Comparison of ENCODE assay signal across 8 mouse cellular contexts in genomic region chr10:110733343-110733742, GRCm38 (mm10). TPM values are rescaled to one million over a fixed set of nuclear protein-coding genes. Genes with fewer than 3 reads are reported as not detected.
DNase-seq lines count a peak whose midpoint lies in the region; ATAC-seq and TF ChIP-seq lines count a peak whose summit lies in the region.

No protein-coding gene starts in this region.

- no peak overlapping the region for H3K27ac ChIP-seq in heart, embryonic 10.5 days
- no peak overlapping the region for H3K27ac ChIP-seq in hindbrain, embryonic 14.5 days

- no peaks in the 10 kb centered on the region for H3K4me1 ChIP-seq in heart, embryonic 10.5 days
- no peaks in the 10 kb centered on the region for H3K4me1 ChIP-seq in hindbrain, embryonic 14.5 days (replicated peaks; ENCODE audit: control insufficient read depth, insufficient read depth, low read length)

- H3K9ac ChIP-seq in hindbrain, embryonic 14.5 days, result no peak overlapping the region

- H3K36me3 ChIP-seq in heart, embryonic 10.5 days, result no peaks in the 10 kb centered on the region
- no peaks in the 10 kb centered on the region for H3K36me3 ChIP-seq in hindbrain, embryonic 14.5 days (replicated peaks; ENCODE audit: control insufficient read depth, insufficient read depth)

- H3K27me3 ChIP-seq in heart, embryonic 10.5 days (ENCODE audit: insufficient read depth, poor library complexity, severe bottlenecking), result no peaks in the 10 kb centered on the region
- no peaks in the 10 kb centered on the region for H3K27me3 ChIP-seq in hindbrain, embryonic 14.5 days (ENCODE audit: control insufficient read depth, insufficient read depth, low read length)

- H3K4me3 ChIP-seq in heart, embryonic 10.5 days, result no peak overlapping the region
- H3K4me3 ChIP-seq in hindbrain, embryonic 14.5 days (replicated peaks; ENCODE audit: low read length), result no peak overlapping the region

- H3K4me2 ChIP-seq in hindbrain, embryonic 14.5 days (replicated peaks), result no peak overlapping the region

- no peak for TF ChIP-seq POLR2A in brain, embryonic 14.5 days (IDR thresholded peaks at IDR 0.05; ENCODE audit: borderline replicate concordance, extremely low read depth, insufficient read depth, insufficient read length, poor library complexity, severe bottlenecking)

- peak; percentile 67 for ATAC-seq in erythroid progenitor cell, adult 5-6 weeks (replicated peaks; ENCODE audit: low FRiP score, poor library complexity, severe bottlenecking)
- ATAC-seq in hindbrain, embryonic 14.5 days (ENCODE audit: low FRiP score), result no peak

- peak; percentile 53 to 77 for DNase-seq in heart, adult 18-20 months
- no peak for DNase-seq in heart, embryonic 10.5 days (ENCODE audit: low spot score)
- DNase-seq in brain, embryonic 14.5 days (ENCODE audit: low read depth), result peak; percentile 80
- peak; percentile 62 for DNase-seq in hindbrain, embryonic 14.5 days (ENCODE audit: low spot score)
- DNase-seq in layer of hippocampus, postnatal 25 days (ENCODE audit: extremely low spot score in 1 of 2, low spot score in 1 of 2), result peak; percentile 52 to 85
- DNase-seq in lung, postnatal 14 days, result peak; percentile 83
- DNase-seq in right cerebral cortex, postnatal 14 days, result peak; percentile 82

- H3K9me3 ChIP-seq in heart, embryonic 10.5 days, result no peaks in the 10 kb centered on the region
- H3K9me3 ChIP-seq in hindbrain, embryonic 14.5 days (ENCODE audit: control insufficient read depth, low read length), result no peaks in the 10 kb centered on the region

- WGBS in heart, embryonic 10.5 days, result 17% methylated on average over 6 of the region's 6 CpGs
- 24% methylated on average over 6 of the region's 6 CpGs for WGBS in hindbrain, embryonic 14.5 days

- peak; percentile 77 for TF ChIP-seq CTCF in brain, embryonic 14.5 days (IDR thresholded peaks at IDR 0.05; ENCODE audit: borderline replicate concordance, extremely low read depth, insufficient read depth, insufficient read length)

RNA-seq across cellular contexts. Expression of gene E2f7, which starts 11.9 kb away (rescaled TPM):
- 1 to 10 TPM in 1 of 2 experiments, under 1 TPM in 1; 0.87 to 1.6 TPM for total RNA-seq in heart, adult 18-20 months (2021)
- polyA plus RNA-seq in heart, embryonic 10.5 days (2016; fragmentation: Nextera tagmentation; extraction: Ambion mirVana), result 26.6 and 32.4 TPM in 2 replicates
- polyA plus RNA-seq in brain, embryonic 14.5 days (2012; rRNA removed), result 2.9 and 4.5 TPM in 2 replicates
- total RNA-seq in erythroid progenitor cell, adult 5-6 weeks (2015; ENCODE audit: low replicate concordance), result 48.7 and 73.8 TPM in 2 replicates
- 42.1 and 47.7 TPM in 2 replicates for total RNA-seq in erythroid progenitor cell, adult 5-6 weeks (2017; ENCODE audit: low replicate concordance)
- 7.3 and 9.0 TPM in 2 replicates for polyA plus RNA-seq in hindbrain, embryonic 14.5 days (2014; fragmentation: Nextera tagmentation; extraction: Ambion mirVana)
- under 1 TPM; 0.37 to 0.77 TPM for total RNA-seq in layer of hippocampus, postnatal 25 days (2021)

Comparison
In these comparisons a context has a peak if more than half of its experiments do, and no peak if none do; other contexts are left out.
1. RNA of gene E2f7, which starts 11.9 kb away (total RNA-seq): 42.1 to 73.8 TPM in erythroid progenitor cell, adult 5-6 weeks; 0.87 to 1.6 TPM in heart, adult 18-20 months and 0.37 to 0.77 TPM in layer of hippocampus, postnatal 25 days; every median in the first group is over 10 times any median in the second.